Mouse (Mus musculus) urinary bladder, postnatal 36 days (tissue): ENCODE data around the gene Pdzd9.
A peak's percentile ranks its signal among the peaks of the same experiment; 100 is the strongest.

ENCODE experiments used
- DNase-seq, 2 experiments: peaks; one replicate each; pipeline ENCODE4 v3.0.0; 2022; ENCODE audit warnings: low spot score in 2 of 2, mixed read lengths in 1 of 2

Gene Pdzd9

GRCm38 (mm10) chr7:120635821-120636220, 34.3 kb downstream of the Pdzd9 start:
- no peak for DNase-seq

GRCm38 (mm10) chr7:120635362-120635781, 34.8 kb downstream of the Pdzd9 start:
- no peak for DNase-seq

GRCm38 (mm10) chr7:120634711-120635361, 35.3 kb downstream of the Pdzd9 start, which contains the start of gene Uqcrc2:
Gene Uqcrc2, plus strand, starts transcription at chr7:120635176.
- peak; percentile 76 to 86 for DNase-seq

GRCm38 (mm10) chr7:120634301-120634700, 35.8 kb downstream of the Pdzd9 start:
- no peak for DNase-seq

- DNase-seq, result no peak
These were observed 37.6 kb downstream of the Pdzd9 start for GRCm38 (mm10) chr7:120632518-120632917.

- no peak for DNase-seq
These were observed 49.3 kb downstream of the Pdzd9 start for GRCm38 (mm10) chr7:120620841-120621240.

- DNase-seq, result no peak
These were observed 49.9 kb downstream of the Pdzd9 start for GRCm38 (mm10) chr7:120620075-120620771.
